Mouse (Mus musculus) heart, adult 2 months (tissue): ENCODE measurements at regions not wholly inside any gene's neighbourhood (a gene's known extent, or its start where the extent isn't known, plus 50 kb on each side); places are given as distances from the start of the nearest gene placed in this dataset.

ENCODE experiments used
- CTCF ChIP-seq: fragments of 200-600 bp; IDR thresholded peaks from 2 replicates; pipeline ENCODE4 v1.8.1; 2022; ENCODE audit warnings: antibody characterized with exemption, mild to moderate bottlenecking, moderate library complexity
- EP300 ChIP-seq: fragments of 200-500 bp; IDR thresholded peaks from 2 replicates; pipeline ENCODE4 v1.6.1; 2011; ENCODE audit warnings: low read depth, low read length, control low read depth; ENCODE audit not compliant: insufficient read depth

GRCm38 (mm10) chr13:100950348-100951184 lies 117.3 kb upstream of the Slc30a5 start:
- TF ChIP-seq CTCF (no peak), EP300 (no peak)
